Mouse (Mus musculus) WW6 (cell line): ENCODE data around the gene Rdh16f2.
"Not testable (repeated sequence)": the region's sequence is repeated elsewhere in the genome, so short reads cannot be mapped to it uniquely, and the experiment has no call there.

Experiments used
- DNase-seq: peaks from one replicate; pipeline ENCODE4 v3.0.0-alpha.2; 2013; ENCODE audit warnings: low read depth, low spot score

Gene Rdh16f2

DNA sequence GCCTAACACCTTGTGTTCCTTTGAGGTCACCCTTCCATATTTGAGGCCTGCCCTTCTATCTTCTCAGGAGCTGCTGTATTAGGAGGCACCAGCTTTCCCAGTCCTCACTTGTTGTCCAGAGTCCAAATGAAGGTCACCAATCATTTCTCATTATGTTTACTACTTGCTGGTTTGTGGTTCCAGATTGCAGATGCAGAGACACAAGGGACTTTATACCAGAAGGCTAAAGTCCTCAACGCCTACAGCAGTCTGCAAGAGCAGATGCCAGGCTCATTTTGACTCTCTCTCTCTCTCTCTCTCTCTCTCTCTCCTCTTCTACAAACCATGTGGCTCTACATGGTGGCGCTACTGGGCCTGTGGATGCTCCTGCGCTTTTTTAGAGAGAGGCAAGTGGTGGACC, at the start of gene Rdh16f2:
Rdh16f2 (plus strand) TSS at position 243 of the 400 bp plus-strand sequence.
- DNase-seq, result no peak

DNA sequence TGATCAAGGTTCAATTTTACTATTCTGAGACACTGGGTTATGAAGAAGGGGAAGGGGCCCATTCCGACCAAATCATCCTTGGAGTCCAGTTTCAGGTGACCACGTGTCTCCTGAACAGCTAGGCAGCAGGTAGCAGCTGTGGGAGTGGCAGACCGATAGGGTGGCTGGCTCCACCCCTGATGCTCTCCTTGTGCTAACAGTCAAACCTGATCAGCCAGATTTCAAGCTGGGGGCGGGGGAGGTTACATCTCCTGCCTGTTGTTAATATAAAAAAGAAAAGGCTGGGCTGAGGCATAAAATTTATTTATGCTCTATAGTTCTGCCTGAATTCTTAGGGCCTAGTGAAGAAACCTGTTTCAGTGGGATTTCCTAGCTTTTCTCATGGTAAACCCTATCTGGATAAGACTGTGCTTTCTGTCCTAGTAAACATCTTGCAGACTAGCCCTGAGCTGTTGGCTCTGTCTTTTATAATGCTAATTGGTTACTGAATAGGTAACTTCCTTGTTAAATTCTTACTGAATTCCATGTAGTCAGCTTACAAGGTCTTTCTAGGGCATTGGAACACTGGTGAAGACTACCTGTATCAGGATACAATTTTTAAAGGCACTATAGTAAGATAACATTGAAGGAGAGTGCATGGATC, 48.9 kb upstream of the Rdh16f2 start:
- DNase-seq, result not testable (repeated sequence)

DNA sequence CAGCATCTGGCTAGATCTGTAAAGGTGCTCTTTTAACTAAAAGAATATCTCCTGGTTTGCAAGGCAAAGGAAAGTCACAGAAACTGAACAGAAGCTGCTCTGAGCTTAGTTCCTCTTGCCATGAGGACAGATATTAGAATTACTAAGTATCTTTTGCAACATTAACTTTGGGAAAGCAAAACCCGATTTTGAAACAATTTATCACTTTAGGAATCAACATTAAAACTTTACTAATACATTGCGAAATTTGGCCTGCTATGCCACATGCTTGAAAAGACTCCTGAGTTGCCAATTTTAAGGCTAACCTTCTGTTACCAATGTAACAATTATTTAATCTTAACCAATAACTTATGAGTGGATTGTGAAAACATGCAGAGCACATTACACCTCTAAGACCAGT, 44.5 kb upstream of the Rdh16f2 start:
- DNase-seq, result not testable (repeated sequence)

DNA sequence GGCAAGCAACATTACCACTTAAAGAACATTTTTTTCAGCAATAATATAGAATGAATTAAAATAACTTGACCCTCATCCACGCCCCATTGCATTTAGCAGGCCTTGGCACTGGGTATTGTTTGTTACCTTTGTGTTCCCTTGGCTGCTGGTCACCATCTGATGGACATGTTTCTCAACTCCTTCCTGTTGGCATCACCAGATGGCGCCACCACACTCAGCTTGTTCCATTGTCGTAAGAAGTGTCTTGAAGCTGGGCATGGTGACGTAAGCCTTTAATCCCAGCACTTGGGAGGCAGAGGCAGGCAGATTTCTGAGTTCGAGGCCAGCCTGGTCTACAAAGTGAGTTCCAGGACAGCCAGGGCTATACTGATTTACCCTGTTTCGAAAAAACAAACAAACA, 40.9 kb upstream of the Rdh16f2 start:
- DNase-seq, result peak; percentile 34

DNA sequence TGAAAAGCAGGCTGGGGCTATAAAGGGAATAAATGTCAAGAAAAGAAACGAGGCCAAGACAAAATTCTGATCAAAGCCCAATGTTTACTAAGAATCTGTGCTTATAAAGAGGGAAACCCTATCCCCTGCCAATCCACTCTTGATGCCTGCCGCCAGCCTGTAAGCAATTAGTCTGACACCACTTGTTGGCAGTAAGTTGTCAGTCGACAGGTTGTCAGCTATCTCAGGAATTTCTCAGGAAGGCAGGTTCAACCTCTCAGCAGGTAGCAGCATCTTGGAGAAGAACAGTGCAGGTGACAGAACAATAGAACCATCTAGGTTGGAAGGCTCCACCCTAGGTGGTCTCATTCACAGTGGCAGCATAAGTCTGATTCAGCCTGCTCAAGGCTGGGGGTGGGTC, 37.2 kb upstream of the Rdh16f2 start:
- no peak for DNase-seq

DNA sequence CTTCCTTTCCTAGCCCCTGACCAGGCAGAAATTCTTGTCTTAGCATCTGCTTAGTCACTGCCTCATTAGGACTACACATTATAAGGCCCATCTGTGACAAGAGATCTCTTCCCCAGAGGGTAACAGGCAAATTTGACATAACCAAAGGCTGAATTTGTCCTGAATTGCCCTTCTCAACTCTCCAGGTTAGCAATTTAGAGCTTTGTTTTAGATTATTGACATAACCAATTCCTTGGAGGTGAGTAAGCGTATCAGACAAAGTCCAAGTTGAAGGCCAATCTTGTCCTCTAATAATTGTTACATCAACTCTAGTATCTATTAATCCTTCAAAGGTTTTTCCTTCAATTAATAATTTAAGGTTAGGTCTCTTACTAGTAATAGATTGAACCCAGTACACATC, 32.1 kb upstream of the Rdh16f2 start:
- DNase-seq, result not testable (repeated sequence)

DNA sequence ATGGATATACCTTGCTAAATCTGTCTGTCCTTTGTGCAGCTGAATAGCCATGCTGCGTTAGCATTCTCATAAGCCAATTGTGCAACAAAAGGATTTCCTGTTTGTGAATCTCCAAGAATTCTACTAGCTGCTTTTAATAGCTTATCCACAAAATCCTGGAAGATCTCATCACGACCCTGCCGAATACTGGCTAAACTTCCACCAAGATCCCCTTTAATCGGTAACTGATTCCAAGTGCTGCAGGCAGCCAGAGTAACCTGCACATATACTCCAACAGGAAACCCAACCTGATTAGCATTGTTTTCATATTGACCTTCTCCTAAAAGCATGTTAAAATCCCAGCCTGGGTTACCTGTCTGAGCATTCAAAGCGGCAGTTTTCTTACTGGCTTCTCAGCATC, 31.0 kb upstream of the Rdh16f2 start:
- DNase-seq, result no peak

DNA sequence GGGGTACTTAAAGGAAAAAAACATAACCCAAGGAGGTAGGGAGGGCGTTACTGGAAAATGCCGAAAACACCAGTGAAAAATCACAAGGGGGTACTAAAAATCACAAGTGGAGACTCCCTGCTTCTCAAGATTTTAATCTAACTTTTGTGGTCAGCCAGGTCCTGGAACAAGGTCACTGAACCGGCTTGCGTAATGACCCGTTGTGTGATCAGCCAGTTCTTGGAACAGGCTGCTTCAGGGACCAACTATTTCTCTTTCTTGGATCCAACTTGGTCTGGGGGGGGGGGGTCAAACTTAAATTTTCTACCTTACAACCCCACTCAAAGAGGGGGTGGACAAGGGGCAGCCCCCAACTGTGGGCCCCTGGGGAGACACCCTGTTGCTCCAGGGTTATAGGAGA, 28.5 kb upstream of the Rdh16f2 start:
- not testable (repeated sequence) for DNase-seq

DNA sequence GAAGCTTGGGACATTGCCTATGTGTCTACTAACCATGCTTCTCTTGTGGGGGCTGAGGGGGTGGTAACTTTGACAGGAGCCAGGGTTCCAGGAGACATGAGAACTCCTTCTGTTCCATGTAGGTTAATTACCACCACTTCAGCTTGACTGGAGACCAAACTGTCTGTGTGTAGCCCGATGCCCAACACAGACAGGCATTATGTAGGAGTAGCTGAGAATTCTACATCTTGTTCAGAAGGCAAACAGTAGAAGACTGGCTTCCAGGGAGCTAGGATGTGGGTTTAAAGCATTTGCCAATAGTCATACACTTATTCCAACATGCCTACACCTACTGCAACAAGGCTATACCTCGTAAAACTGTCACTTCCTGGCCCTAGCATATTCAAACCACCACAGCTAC, 27.7 kb upstream of the Rdh16f2 start:
- no peak for DNase-seq

DNA sequence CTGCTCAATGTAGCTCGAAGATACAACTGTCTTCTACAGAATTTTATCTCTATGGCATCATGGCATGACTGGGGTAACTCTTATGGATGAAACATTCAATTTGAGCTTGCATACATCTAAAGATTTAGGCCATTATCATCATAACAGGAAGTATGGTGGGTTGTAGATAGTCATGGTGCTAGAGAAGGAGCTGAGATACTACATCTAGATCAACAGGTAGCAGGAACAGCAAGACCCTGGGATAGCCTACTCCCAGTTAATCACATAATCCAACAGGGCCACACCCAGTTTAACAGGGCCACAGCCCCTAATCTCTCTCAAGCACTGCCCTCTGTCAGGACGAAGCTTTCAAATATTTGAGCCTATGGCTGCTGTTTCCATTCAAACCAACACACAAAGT, 25.5 kb upstream of the Rdh16f2 start:
- DNase-seq, result no peak

DNA sequence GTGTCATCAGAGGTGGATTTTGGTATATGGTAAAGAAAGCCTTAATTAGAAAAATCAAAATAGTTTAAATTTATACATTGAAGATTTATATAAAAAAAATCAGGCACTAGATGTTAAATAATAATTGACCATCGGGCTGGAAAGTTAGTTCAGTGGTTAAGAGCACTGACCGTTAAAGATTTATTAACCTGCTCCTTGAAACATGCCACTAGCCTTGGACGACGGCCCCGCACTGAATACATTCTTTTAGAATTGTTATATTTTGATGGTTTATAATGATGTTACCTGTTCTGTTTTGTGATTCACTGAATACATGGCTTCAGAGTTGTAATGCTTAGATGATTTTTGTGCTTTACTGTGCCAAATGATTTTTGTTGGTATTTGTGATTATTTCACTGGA, 20.3 kb upstream of the Rdh16f2 start:
- DNase-seq, result not testable (repeated sequence)

DNA sequence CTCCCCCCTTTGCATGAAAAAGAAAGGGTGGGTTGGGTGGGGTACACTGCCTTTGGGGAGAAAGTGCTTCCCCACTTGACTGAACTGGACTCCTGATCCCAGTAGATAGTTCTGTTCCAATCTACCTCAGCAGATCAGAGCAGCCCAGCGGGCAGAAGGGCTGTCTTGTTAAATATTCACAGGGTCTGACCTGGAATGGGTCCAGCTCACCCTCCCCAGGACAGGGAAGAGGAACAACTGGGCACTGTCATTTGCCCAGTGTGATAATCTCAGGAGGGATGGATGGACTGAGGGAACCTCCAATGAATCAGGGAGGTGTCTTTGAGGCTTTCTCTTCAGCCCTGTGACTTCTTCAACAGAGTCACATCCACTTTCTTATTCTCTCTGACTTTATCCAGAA, 18.2 kb upstream of the Rdh16f2 start:
- no peak for DNase-seq

DNA sequence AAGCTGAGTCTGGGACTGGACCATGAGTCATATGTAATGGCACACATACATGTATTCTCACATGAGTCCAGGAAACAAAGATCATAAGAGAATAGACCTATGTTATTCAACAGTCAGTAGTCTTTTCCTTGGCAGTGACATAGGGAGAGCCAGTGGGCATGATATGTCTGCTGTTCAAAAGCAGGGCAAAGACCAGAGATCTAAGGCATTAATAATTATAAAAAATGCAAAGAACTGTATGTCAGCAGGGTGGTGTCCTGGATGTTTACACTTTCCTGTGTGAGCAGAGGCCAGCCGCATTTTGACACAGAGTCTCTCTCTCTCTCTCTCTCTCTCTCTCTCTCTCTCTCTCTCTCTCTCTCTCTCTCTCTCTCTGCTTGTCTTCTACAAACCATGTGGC, 16.6 kb upstream of the Rdh16f2 start, which contains the start of gene Rdh19:
Rdh19 (plus strand) TSS at position 301 of the 400 bp plus-strand sequence.
- DNase-seq, result no peak

DNA sequence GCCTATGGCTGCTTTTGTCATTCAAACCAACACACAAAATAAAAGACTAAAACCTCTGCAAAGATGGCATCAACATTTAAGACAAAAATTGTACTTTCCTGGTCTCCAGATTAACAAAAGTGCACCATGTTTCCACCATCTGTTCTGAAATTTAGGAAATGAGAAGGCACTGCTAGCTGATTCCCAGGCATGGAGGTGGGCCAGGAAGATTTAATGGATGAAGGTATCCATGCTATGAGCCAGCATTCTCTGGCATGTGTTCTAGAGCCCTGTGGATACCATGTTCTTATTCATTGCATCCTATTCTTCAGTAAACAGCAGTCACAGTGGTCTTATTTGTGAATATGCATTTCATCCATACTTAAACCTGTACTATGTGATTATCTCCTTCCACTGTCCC, 9.9 kb upstream of the Rdh16f2 start:
- DNase-seq, result no peak

DNA sequence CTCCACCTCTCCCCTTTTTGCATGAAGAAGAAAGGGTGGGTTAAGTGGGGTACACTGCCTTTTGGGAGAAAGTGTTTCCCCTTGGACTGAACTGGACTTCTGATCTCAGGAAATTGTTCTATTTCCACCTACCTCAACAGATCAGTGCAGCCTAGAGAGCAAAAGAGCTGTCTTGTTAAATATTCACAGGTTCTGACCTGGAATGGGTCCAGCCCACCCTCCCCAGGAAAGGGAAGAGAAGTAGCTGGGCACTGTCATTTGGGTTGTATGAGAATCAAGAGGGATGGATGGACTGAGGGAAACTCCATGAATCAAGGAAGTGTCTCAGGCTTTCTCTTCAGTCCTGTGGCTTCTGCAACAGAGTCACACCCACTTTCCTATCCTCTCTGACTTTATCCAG, 1.3 kb upstream of the Rdh16f2 start:
- DNase-seq, result no peak

DNA sequence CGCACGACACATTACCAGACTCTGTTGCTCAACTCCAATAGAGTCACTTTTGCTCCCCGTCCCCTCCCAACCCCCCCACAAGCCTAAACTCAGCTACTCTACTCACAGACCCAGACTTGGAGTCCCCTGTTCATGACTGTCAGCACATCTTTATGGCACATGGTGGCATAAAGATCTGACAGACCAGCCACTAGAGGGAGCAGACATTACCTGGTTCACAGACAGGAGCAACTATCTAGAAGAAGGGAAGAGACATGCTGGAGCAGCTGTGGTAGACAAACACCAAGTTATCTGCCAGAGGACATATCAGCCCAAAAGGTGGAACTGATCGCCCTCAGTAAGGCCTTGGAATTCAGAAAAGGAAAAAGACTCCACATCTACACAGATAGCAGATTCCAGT, 6.2 kb downstream of the Rdh16f2 start:
- DNase-seq, result no peak

DNA sequence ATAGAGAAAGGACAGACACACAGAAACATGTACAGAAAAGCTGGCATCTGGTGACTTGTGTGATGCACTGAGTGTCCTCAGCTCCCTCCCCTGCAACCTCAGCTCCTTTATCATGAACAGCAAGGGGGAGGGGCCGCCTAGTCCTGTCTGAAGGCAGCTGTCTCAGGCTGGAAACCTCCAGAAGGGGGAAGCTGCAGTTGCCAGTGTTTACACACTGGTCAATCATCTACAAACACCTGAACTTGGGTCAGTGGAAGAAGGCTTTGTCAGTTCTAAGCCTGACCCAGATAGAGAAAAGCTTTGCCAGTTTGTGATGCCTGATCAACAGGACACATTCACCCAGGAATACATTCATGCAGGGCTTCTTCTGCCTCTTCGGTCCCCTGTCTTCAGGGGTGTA, 11.4 kb downstream of the Rdh16f2 start:
- no peak for DNase-seq

DNA sequence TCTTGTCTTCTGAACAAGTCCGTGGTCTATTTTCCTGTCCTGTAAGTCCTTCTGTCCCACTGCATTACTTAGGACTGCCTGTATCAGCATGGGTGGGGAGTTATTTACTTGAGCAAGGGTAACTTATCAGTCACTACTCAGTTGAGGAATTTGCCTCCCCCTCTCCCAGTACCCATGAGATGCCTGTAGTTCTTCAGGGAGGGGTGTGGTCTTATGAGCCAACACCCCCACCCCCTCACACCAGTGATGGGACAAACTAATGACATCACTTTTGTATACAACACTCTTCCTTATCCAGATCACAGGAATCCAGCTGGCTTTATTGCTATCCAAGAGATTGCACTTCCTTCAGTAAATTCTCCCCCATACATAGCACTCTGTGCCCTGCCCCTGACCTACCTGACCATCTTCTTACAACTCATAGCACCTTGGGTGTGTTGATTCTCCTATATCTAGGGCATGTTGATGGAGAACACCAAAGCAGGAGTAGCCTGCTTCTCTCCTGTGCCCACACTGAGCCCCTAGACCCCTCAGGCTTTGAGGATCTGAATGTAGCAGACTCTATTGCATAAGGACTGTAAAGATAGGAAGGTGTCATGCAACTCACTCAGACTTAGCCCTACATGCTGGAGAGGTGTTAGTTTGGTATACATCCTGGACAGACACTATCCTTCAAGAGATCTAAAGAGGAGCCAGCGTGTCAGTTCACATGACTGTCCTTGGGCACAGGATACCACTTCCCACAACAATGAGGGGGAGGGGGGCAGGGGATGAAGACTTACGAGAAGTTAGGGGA, 12.2 kb downstream of the Rdh16f2 start:
- DNase-seq, result no peak

DNA sequence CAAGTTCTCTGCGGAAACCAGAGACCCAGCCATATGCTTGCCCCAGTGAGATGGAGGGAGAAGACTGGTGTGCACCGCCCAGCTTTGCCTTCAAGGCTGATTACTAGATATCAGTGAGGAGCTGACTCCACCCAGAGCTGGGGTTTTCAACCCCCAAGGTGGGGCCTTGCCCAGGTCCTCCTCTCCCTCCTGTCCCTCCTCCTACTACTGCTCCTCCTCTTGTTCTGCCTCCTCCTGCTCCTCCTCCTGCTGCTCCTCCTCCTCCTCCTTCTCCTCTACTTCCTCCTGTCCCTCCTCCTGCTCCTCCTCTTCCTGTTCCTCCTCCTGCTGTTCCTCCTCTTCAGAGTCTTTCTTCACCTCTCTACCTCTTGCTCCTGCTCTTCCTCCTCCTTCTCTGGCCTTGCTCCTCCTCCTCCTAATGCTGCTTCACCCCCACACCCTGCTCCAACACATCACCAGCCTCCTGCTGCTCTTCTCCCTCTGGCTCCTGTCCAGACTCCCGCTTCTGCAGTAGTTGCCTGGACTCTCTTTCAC, 12.9 kb downstream of the Rdh16f2 start:
- DNase-seq, result no peak

DNA sequence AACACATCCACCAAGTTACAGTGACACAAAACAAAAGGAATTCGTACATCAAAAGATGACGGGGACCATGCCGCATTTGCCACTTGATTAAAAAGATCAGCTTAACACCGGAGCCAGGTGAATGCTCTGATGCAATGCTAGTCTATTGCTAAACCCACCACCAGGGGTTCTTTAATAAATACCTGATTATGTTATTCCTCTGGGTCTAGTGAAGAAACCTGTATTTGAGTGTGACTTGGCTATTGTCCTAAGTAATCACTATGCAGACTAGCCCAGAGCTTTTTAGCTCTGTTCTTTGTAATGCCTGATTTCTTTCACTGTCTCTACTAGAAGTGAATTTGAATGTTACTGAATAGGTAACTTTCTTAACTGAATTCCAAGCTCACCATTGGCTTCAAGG, 14.8 kb downstream of the Rdh16f2 start:
- DNase-seq, result no peak

DNA sequence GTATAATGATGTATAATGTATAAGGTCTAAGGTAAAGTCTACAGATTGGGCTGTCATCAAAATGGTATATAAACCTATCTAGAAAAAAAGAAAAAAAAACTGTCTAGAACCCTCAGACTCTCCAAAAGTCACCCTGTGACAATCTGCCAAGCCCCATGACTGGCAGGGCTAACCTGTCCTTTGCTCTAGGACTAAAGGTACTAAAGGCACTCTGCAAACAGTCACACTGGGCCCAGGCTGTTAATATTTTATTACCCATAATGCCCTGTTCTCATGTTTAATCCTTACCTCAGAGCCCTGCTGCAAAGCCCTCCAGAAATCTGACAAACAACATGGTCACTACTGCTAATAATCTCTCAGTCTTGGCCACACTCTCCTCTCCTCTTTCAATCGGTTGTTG, 20.3 kb downstream of the Rdh16f2 start:
- DNase-seq, result no peak

DNA sequence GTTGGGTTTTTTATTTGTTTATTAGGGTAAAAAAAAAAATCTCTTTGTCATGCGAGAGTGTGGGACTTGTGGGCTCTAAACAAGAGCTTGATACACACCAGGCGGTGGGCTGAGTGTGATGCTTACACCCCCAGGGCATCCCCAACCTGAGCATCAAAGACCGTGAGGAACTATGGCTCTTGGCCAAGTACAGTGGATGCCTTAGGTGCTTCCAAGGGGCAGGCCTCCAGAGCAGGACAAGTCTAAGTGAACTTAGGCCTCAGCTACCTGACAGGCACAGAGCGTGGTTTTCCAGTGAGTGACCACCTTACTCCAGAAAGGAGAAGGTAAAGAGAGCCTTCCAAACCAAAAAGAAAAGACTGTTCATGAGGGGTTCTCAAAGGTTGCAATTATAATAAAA, 20.7 kb downstream of the Rdh16f2 start:
- no peak for DNase-seq

DNA sequence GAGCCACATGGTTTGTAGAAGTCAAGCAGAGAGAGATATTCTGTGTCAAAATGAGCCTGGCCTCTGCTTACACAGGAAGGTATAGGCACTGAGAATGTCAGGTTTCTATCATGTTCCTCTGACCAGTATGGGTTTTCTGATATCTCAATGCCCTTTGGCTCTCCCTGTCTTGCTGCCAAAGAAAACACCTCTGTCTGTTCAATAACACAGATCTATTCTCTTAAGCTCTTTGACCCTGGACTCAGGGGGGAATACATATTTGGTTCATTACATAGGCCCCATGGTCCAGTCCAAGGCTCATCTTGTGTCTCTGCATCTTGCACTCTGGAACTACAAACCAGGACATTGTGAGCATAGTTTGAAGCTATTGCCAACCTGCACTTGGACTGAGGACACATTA, 22.3 kb downstream of the Rdh16f2 start, which contains the start of gene Rdh7:
Rdh7 (minus strand) TSS at position 213 of the 400 bp plus-strand sequence.
- no peak for DNase-seq
